Mouse (Mus musculus) inflammation-experienced regulatory T-cells, adult 6 months (primary cell): ENCODE results near the gene Flna. TPM values are rescaled to one million over a fixed set of nuclear protein-coding genes. Genes with fewer than 3 reads are reported as not detected.
"Not testable (repeated sequence)": the region's sequence is repeated elsewhere in the genome, so short reads cannot be mapped to it uniquely, and the experiment has no call there.

Experiments used
- ATAC-seq: one replicate; pipeline ENCODE4 v1.8.0; 2017
- polyA plus RNA-seq, 3 experiments: library from polyadenylated mRNA; unstranded; fragments of 100-300 nt; shearing (Covaris generic); gene quantifications; one replicate each; pipeline ENCODE4 v1.2.1; 2017

The Flna gene
- polyA plus RNA-seq, 3 experiments from 2014 or later = 222 to 338 (median 279) TPM

DNA sequence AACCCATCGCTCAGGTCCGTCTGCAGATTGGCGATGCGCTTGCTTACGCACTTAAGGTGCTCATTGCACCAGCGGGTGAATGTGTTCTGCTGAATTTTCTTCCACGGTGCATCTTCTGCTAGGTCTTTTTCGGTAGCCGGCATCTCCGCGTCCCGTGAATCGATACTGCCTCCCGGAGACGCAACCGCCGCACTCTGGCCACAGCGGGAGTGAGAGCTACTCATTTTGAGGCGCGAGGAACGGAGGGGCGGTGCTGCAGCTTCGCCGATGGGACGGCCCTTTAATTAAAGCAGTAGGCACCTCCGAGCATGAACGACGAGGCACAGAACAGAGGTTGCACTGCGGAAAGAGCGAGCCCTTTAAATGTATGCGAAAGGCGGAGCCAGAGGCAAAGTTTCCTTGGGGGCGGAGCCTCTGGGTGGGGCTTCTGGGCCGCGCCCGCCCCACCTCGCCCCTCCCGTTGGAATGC lies 3.4 kb downstream of the Flna start:
- ATAC-seq = peak; percentile 65

- peak; percentile 38 for ATAC-seq
Observed at GRCm38 (mm10) chrX:74245687-74246086, 3.9 kb downstream of the Flna start.

DNA sequence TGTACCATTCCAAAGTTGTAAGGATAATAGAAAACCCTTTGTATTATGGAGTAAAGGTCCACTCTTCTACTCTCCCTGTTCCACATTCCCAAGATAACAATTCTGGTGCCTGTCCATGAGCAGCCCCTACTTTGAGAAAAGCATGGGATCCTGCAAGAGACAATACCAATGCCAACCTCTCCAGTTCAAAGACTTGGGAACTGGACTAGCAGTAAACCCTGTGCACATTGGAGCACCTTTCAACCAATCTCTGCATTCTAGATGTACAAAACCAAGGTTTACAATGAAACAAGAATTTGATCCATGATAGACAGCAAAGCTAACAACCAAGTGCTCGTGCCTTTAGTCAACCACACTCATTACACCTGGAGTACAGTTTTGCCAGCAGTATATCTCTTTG lies 4.5 kb downstream of the Flna start:
- no peak for ATAC-seq

GRCm38 (mm10) chrX:74244614-74245083 lies 5.0 kb downstream of the Flna start:
- peak; percentile 15 for ATAC-seq

DNA sequence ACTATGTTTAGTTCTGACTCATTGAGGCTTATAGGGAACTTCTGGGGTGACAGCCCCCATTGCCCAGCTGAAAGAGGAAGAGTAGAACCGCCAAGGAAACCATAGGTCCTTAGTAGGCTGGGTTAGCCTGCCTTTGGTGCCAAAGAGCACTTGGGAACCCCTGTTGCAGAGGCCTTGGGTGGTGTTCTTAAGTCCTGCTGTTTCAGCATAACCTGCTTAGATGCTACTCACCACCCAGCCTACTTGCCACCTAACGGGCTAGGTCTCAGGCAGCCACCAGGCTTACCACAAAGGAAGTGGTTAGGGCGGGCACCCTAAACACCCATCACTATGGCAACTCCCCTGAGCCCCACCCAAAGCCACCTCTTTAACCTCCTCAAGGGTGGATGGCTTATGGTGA lies 5.8 kb downstream of the Flna start:
- peak; percentile 67 for ATAC-seq

- no peak for ATAC-seq
Observed at GRCm38 (mm10) chrX:74243396-74243795, 6.2 kb downstream of the Flna start.

DNA sequence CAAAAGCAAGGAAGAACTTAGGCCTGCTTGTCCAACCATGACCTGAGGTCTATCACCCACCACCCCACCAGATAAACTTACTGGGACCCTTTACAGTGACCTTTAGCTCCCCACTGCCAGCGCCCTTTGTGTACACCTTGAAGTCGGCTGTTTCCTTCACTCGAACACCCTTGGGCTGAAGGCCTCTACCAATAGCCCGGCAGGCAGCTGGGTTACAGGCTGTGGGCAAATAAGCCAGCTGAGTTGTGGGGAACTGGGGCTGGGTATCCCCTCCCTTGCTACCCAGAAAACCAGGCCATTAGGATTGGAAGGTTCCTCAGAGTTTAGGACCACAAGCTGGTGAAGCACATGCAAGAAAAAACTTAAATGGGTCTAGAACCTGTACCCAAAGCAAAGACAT lies 9.3 kb downstream of the Flna start:
- ATAC-seq = no peak

- ATAC-seq = no peak
Observed at GRCm38 (mm10) chrX:74233196-74233595, 16.4 kb downstream of the Flna start.

DNA sequence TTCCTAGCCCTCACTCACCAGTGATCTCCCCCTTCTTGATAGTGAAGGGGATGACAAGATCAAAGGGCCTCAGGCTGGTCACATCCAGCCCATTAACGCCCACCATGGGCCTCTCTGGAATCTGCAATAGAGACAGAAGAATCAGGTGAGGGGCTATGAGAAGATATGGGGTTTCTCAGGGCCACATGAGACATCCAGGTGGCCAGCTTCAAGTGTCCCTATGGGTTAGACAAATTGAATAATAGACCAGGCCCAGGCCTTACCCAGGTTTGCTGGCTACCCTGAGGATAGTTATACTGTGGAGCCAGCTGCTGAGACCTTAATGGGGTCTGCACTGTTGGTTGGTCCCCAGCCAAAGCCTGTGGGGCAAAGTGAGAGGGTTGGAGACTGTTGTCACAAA lies 19.6 kb downstream of the Flna start:
- ATAC-seq = no peak

GRCm38 (mm10) chrX:74220099-74220498 lies 29.5 kb downstream of the Flna start:
- not testable (repeated sequence) for ATAC-seq

GRCm38 (mm10) chrX:74219449-74219848 lies 30.2 kb downstream of the Flna start:
- ATAC-seq = no peak

- no peak for ATAC-seq
Observed at GRCm38 (mm10) chrX:74218496-74218895, 31.1 kb downstream of the Flna start.

DNA sequence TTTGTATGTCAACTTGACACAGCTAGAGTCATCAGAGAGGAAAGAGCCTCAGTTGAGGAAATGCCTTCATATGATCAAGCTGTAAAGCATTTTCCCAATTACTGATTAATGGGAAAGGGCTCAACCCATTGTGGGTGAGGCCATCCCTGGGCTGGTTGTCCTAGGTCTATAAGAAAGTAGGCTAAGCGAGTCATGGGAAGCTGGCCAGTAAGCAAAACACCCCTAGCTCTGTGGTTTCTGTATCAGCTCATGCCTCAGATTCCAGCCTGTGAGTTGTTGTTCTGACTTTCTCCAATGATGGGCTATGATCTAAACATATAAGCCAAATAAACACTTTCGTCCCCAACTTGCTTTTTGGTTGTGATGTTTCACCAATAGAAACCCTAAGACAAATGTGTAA lies 46.1 kb downstream of the Flna start:
- ATAC-seq = no peak

GRCm38 (mm10) chrX:74176959-74177358 lies 72.7 kb downstream of the Flna start, which contains the start of gene Tktl1:
TSS of gene Tktl1 (plus strand) at chrX:74177259.
- no peak for ATAC-seq

Other genes starting within 250 kb of the Flna start
- gene Irak1, start 225.9 kb downstream of the Flna start, polyA plus RNA-seq = 10 to 100 TPM; 21.3 to 32.3 (median 27.2) TPM
- gene Opn1mw, start 122.4 kb downstream of the Flna start, polyA plus RNA-seq = not detected
- 10 to 100 TPM; 11.5 to 22.5 (median 20.6) TPM for gene Mecp2, start 114.5 kb downstream of the Flna start, polyA plus RNA-seq
- gene Tex28, start 82.0 kb downstream of the Flna start, polyA plus RNA-seq = not detected
- 1 to 10 TPM; 3.3 to 4.3 (median 4.0) TPM for gene Tktl1, start 72.6 kb downstream of the Flna start, polyA plus RNA-seq
- 10 to 100 TPM; 22.4 to 91.9 (median 32.8) TPM for gene Emd, start 4.9 kb upstream of the Flna start, polyA plus RNA-seq
- 1,000 to 10,000 TPM in 1 of 3 experiments, 100 to 1,000 TPM in 2; 478 to 1,649 (median 679) TPM for gene Rpl10, start 21.0 kb upstream of the Flna start, polyA plus RNA-seq
- 10 to 100 TPM; 28.8 to 66.0 (median 58.8) TPM for gene Taz, start 32.1 kb upstream of the Flna start, polyA plus RNA-seq
- 10 to 100 TPM; 17.0 to 35.0 (median 23.7) TPM for gene Dnase1l1, start 32.5 kb upstream of the Flna start, polyA plus RNA-seq
- gene Atp6ap1, start 47.3 kb upstream of the Flna start, polyA plus RNA-seq = 100 to 1,000 TPM; 130 to 165 (median 156) TPM
- gene Gdi1, start 55.2 kb upstream of the Flna start, polyA plus RNA-seq = 100 to 1,000 TPM; 167 to 342 (median 246) TPM
- gene Fam50a, start 63.2 kb upstream of the Flna start, polyA plus RNA-seq = 10 to 100 TPM; 54.7 to 72.5 (median 72.5) TPM
- gene Plxna3, start 79.2 kb upstream of the Flna start, polyA plus RNA-seq = 1 to 10 TPM; 1.6 to 6.5 (median 4.6) TPM
- 10 to 100 TPM; 70.0 to 79.0 (median 77.5) TPM for gene Lage3, start 103.8 kb upstream of the Flna start, polyA plus RNA-seq
- 10 to 100 TPM; 40.7 to 90.2 (median 68.6) TPM for gene Ubl4a, start 123.4 kb upstream of the Flna start, polyA plus RNA-seq
- gene Slc10a3, start 123.5 kb upstream of the Flna start, polyA plus RNA-seq = 10 to 100 TPM; 18.1 to 31.3 (median 27.1) TPM
- 10 to 100 TPM; 15.0 to 30.8 (median 30.5) TPM for gene Fam3a, start 143.5 kb upstream of the Flna start, polyA plus RNA-seq
- gene Ikbkg, start 143.5 kb upstream of the Flna start, polyA plus RNA-seq = 10 to 100 TPM; 34.9 to 43.6 (median 39.3) TPM
- gene G6pdx, start 179.4 kb upstream of the Flna start, polyA plus RNA-seq = 10 to 100 TPM; 25.4 to 32.9 (median 31.4) TPM
- not detected for gene Gm6880, start 231.6 kb upstream of the Flna start, polyA plus RNA-seq